ENCODE assay signal across 1 mouse cellular context in genomic region chr7:44750950-44751349, GRCm38 (mm10). TPM values are rescaled to one million over a fixed set of nuclear protein-coding genes. Genes with fewer than 3 reads are reported as not detected.
"Had no signal": no experiment of that assay in that cellular context is flagged by ENCODE, and none has a peak within 500 bp of the region (broad histone marks: within the 10 kb centered on the region; RNA-seq: fewer than 3 reads in every experiment).

Gene Zfp473 (minus strand): TSS chr7:44751050.

RNA-seq across cellular contexts. Expression of gene Zfp473, which starts in this region (rescaled TPM):
- total RNA-seq: heart, adult 18-20 months had no signal
